Mouse (Mus musculus): ENCODE measurements at regions not wholly inside any gene's neighbourhood (a gene's known extent, or its start where the extent isn't known, plus 50 kb on each side); places are given as distances from the start of the nearest gene placed in this dataset.
A peak's percentile ranks its signal among the peaks of the same experiment; 100 is the strongest.
"Not testable (repeated sequence)": the region's sequence is repeated elsewhere in the genome, so short reads cannot be mapped to it uniquely, and the experiment has no call there.

- DNase-seq, result not testable (repeated sequence)
These were observed 56.8 kb downstream of the Gm8765 start for GRCm38 (mm10) chr13:50754911-50755310.

- DNase-seq, result not testable (repeated sequence)
These were observed 58.2 kb downstream of the Gm8765 start for GRCm38 (mm10) chr13:50756334-50756733.

- DNase-seq, result no peak
These were observed 66.5 kb downstream of the Gm8765 start for GRCm38 (mm10) chr13:50764618-50765017.

- DNase-seq, result not testable (repeated sequence)
These were observed 81.9 kb downstream of the Gm8765 start for GRCm38 (mm10) chr13:50780036-50780435.

GRCm38 (mm10) chr13:50829879-50830550 lies 131.9 kb downstream of the Gm8765 start:
- peak in 1 of 2 experiments; percentile 4 for DNase-seq
